Mouse (Mus musculus) myocyte (in vitro differentiated cells): ENCODE data around the gene C2cd4c.

Experiments
- CEBPB ChIP-seq: IDR thresholded peaks from 2 replicates; pipeline ENCODE4 v1.6.1; 2011; ENCODE audit warnings: mild to moderate bottlenecking, moderate library complexity; ENCODE audit not compliant: poor library complexity, insufficient read depth, severe bottlenecking
- MAX ChIP-seq: IDR thresholded peaks from one replicate; pipeline ENCODE4 v1.6.1; 2011; ENCODE audit warnings: low read depth, mild to moderate bottlenecking, control low read depth
- MYOD1 ChIP-seq, 3 experiments: IDR thresholded peaks; one replicate each; pipeline ENCODE4 v1.6.1; 2011; ENCODE audit warnings: control low read depth in 2 of 3, low read depth in 2 of 3, mild to moderate bottlenecking in 2 of 3, moderate library complexity in 1 of 3; ENCODE audit not compliant: insufficient read length in 2 of 3, control insufficient read depth in 1 of 3
- POLR2A ChIP-seq: IDR thresholded peaks from one replicate; pipeline ENCODE4 v1.6.1; 2011; ENCODE audit warnings: low read depth, mild to moderate bottlenecking, control low read depth, moderate library complexity; ENCODE audit not compliant: insufficient read length
- REST ChIP-seq: IDR thresholded peaks from one replicate; pipeline ENCODE4 v1.6.1; 2011; ENCODE audit warnings: mild to moderate bottlenecking, control low read depth, moderate library complexity; ENCODE audit not compliant: insufficient read depth, insufficient read length
- TCF3 ChIP-seq: IDR thresholded peaks from one replicate; pipeline ENCODE4 v1.6.1; 2011; ENCODE audit warnings: low read depth, control low read depth; ENCODE audit not compliant: insufficient read length
- USF1 ChIP-seq: IDR thresholded peaks from one replicate; pipeline ENCODE4 v1.6.1; 2011; ENCODE audit warnings: low read depth, mild to moderate bottlenecking, control low read depth, moderate library complexity

GRCm38 (mm10) chr10:79580356-79580755 is 33.5 kb downstream of the C2cd4c start:
- TF ChIP-seq POLR2A (no peak), USF1 (no peak), MYOD1 (IDR thresholded peaks at IDR 0.05; ENCODE audit: control insufficient read depth in 1 of 3, insufficient read length in 2 of 3, low read depth in 2 of 3) (no peak), CEBPB (no peak), TCF3 (no peak), MAX (no peak), REST (no peak)
